ENCODE assay signal across 9 mouse cellular contexts in the genomic region with DNA sequence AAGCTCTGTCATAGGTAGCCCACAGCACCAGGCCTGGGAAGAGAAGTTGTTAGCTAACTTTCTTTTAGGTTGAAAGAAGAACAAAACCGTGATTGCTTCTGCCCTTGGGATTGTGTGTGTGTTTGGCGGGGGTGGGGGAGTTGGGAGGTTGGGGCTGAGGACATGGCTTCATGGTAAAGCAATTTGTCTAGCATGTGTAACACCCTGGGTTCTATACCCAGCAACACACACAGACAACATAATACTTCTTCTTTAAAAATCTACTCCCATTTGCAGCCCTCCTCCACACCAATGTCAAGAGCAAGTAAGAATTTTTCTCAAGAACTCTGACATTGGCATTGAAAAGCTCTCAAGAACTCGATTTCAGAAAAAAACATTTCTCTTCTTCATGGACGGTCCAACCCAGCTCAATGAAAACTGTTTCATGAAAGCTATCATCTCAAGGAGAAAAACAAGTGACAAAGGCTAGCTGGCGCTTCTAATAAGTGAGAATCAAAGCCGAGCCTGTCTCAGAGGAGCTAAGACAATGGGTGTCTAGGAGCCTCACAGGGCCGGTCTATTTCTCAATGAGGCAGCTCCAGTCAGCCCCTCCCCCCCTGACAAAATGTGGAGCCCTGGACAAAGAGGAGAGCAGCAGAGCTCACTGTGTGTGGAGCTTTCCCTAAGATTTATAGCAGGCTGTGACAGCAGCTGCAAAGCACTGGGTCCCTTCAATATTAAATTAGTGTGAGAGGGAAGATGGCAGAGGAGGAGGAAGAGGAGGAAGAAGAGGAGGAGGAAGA.
DNase-seq lines count a peak whose midpoint lies in the region; ATAC-seq lines count a peak whose summit lies in the region.
"Had no signal": no experiment of that assay in that cellular context is flagged by ENCODE, and none has a peak within 500 bp of the region (broad histone marks: within the 10 kb centered on the region; RNA-seq: fewer than 3 reads in every experiment).

No protein-coding gene starts in this region.

- no peak for ATAC-seq in cerebellum, adult (ENCODE audit: insufficient number of reproducible peaks, low FRiP score, low TSS enrichment)

- DNase-seq in cerebellum, postnatal 10 days = peak; percentile 64 to 70
- peak; percentile 31 for DNase-seq in right cerebral cortex, postnatal 4 days
- no peak for DNase-seq in right cerebral cortex, adult 18-20 months
- DNase-seq in lung, postnatal 10 days = peak; percentile 71
- peak; percentile 88 for DNase-seq in retina, postnatal 1 day
- no peak for DNase-seq in ovary, postnatal 36 days (ENCODE audit: low spot score)
- DNase-seq in thymus, postnatal 4 days = no peak
- DNase-seq: B cell, adult 2 months had no signal

Comparison
In these comparisons a context has a peak if more than half of its experiments do, and no peak if none do; other contexts are left out.
1. DNase-seq: peak in cerebellum, postnatal 10 days (2 of 2), right cerebral cortex, postnatal 4 days (single experiment), lung, postnatal 10 days (single experiment) and retina, postnatal 1 day (single experiment); none in right cerebral cortex, adult 18-20 months (single experiment), ovary, postnatal 36 days (single experiment) and thymus, postnatal 4 days (single experiment).